Mouse (Mus musculus) naive thymus-derived CD4-positive, alpha-beta T cell, adult 2 months (primary cell): Measurements from ENCODE around the gene Tmem30c.

Experiments used
- DNase-seq: peaks from one replicate; pipeline ENCODE4 v3.0.0-alpha.2; 2011; ENCODE audit warnings: low read depth

Gene Tmem30c

GRCm38 (mm10) chr16:57295216-57295934 is 2.7 kb upstream of the Tmem30c start:
- no peak for DNase-seq

DNA sequence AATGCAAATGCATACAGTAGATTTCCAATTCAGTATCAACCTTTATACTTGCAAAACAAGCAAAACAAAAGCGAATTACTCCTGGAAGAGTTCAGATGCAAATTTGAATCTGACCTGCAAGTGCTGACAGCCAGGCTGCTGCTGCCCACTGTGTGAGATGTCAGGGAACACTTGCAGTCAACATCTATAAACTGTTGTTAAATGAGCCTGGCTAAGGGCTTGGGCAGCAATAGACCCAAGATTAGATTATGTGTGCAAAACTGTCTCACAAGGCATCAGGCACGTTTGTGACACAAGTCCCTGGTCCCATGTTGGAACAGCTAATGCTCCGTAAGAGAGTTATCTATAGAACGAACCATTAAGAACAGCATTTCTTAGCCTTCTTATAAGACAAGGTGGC is 369 bp downstream of the Tmem30c start:
- DNase-seq: no peak

DNA sequence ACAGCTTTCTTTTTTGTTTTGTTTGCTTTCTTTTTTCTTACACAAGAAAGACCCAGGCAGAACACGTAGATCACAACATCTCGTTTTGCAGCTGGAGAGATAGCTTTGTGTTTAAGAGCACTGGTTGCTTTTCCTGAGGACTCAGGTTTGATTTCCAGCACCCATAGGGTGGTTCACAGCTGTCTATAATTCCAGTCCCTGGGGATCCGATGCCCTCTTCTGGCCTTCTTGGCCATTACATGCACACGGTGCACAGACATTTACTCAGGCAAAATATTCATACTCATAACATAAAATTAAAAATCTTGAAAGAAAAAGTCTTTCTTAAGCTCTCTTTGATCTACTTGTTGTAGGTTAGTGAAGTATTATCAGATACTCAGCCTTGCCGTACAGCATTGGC is 969 bp downstream of the Tmem30c start:
- DNase-seq: no peak

DNA sequence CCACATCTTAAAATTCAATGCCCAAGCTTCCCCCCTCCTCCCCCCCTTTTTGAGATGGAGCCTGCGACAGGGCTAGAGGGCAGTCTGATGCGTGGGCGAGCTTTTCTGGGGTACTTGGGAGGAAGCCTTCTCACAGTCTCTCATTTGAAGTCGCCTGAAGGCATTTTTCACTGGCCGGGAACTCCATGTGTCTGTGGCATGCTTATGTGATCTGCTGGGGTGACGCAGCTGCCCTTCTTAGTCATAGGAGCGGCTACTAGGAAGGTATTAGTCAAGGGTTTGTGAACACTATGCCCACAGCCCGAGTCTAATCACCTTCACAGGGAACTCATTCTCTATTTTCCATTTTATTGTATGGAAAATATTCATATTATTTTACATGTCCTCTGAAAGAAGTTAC is 11.2 kb downstream of the Tmem30c start:
- DNase-seq: no peak

DNA sequence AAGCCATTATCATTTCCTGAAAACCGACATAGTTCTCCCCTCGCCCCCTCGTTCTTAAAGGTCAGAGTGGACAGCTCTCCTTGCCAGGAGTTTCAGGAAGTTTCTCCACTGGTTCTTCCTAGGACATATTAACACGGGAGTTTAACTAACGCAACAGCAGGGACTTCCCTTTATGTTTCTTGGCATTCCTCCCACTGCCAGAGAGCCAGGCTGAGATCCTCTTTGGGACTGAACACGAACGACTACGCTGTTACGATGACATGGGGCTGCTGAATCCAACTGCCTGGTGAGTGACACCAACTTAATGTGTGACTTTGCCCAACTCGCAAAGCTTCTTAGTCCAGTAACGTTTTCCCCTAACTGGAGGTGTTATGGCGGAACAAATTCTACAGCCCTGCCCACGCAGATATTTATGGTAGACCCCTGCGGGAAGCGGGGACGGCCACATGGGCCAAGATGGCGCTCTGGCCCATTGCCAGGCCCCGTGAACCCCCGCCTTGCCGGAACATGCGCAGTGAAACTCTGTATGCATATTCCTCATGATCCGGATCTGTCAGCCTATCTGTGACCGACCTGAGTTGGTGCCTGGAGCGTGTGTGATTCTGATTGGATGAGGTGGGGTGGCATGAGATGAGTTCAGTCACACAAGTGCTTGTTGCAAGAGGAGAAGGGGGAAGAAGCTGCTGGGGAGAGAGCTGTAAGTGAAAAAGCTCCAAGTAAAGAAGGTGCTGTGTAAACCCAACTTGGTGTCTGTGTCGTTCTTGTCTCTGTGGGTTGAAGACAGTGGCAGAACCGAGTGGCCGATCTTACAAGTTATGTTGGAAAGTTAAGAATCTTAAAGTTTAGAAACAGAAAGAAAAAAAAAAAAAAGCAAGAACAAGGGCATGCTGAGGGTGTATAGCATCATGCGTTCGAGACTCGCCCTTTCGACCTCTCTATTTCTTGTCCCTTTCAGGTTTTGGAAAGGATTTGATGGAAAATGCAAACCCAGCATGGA is 12.1 kb downstream of the Tmem30c start:
- DNase-seq: no peak

DNA sequence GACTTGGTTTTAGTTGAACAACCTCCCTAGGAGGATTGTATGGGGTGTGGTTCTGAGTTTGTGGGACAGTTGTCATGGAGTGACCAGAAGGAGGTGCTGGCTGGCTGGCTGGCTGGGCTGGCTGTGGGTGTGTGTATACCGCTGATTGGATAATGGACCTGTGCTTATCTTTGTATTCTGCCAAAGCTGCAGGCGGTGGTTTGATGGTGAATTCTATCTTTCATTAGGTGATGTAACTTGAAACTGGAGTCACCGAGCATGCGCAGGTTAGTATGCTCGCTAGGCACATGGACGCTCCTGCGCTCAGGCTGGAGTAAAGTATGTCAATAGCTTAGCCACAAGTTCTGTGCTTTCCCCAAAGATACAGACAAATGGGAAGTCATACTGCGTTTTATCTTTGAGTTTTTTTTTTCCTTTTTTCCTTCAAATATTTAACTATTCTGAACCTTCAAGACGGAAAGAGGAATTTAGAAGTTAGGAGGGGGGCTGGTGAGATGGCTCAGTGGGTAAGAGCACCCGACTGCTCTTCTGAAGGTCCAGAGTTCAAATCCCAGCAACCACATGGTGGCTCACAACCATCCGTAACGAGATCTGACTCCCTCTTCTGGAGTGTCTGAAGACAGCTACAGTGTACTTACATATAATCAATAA is 13.6 kb downstream of the Tmem30c start:
- no peak for DNase-seq

DNA sequence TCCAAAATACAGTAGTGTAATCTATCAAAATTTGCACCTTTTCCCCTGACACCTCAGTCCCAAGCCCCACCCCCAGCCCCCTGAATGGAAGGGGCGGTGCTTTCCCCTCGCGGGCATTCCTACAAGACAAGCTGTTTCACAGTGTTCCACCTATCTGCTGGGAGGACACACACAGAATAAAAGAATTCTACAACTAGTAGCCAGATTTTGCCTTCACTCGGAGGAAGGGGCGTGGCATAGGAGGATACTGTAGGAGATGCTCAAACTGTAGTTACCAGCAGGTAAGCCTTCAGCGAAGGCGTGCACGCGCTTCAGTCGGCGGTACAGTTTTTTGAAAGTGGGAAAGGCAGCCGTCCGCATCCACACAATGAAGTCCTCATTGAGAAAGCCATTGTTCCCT is 22.9 kb downstream of the Tmem30c start:
- no peak for DNase-seq

- DNase-seq: no peak
These were observed 24.4 kb downstream of the Tmem30c start for GRCm38 (mm10) chr16:57268058-57268841.

- no peak for DNase-seq
These were observed 25.6 kb downstream of the Tmem30c start for GRCm38 (mm10) chr16:57267068-57267467.

DNA sequence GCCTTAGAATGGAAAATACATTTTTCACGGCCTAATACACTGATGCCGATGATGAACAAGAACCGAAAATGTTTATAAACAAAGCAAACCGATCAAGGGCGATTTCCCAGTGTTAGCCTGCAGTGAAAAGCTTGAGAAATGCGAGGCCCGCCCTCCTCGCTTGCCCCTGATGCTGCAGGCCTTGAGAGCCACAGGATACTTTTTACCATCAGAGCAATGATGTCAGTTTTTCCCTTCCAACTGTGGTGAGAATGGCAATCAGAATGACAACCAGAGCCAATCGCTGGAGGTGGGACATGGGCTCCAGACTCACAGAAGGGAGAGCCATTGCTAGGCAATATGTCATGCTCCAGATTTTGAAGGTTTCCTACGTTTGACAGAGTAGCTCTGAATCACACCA is 32.5 kb downstream of the Tmem30c start:
- no peak for DNase-seq

DNA sequence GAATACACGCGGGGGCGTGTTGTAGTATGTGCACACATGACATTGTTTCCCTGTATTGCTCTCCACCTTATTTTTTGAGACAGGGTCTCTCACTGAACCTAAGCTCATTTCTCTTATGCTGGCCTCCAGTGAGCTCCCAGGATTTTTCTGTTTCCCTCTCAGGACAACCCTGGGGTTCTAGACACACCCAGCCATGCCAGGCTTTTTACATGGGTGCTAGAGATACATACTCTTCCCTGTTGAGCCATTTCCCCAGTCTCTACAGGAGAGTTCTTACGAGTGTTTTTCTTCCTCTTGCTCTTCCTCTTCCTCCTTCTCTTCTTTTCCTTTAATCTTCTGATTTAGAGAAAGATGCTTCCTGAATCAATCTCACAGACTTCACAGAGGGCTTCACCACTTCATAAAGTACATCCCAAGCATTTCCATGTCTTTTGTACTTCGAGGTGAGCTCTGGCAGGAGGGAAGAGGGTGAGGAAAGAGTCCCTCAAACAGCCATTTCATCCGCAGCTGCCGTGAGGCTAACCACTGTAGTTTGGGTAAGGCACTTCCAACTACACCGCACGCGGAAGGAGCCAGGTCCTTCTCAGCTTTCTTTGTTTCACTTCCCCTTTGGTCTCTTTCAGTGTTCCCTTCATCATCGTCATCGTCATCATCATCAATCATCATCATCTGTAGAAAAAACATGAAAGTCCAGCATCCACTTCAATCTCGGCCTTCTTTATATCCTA is 33.1 kb downstream of the Tmem30c start:
- no peak for DNase-seq

DNA sequence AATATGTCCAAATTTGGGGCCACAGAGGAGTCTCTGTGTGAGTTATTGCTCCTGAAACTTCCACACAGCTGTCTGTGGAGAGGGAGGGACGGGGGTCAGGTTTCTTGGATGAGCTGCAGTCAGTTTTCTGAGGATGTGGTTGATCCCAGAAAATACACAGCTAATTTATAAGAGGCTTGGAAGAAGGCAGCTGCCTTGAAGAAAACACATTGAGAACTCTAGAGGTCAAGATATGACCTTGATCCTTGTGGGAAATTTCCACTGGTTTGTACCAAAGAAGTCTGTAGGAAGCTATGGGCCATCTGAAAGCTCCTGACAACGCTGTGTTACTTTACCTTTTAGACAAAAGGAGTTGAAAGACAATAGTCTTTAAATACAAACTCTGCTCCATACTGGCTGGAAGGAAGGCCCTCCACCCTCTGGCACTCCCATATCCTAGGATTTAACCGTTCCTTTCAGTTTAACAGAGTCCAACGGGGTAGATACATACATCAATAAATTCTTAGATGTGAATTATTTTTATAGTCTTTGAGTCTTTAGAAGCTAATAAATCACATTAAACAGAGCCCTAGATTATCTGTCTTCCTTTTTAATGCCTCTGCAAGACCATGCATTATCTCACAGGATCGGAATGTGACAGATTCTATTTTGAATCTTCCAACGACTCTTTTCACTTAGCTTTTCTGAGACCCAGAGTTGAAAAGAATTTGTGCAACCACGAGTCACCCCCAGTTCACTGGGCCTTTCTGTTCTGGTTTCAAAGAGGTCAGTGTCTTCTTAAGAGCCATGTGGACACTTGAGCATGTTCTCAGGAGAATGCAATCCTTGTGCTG is 40.9 kb downstream of the Tmem30c start:
- DNase-seq: no peak

GRCm38 (mm10) chr16:57250991-57251390 is 41.7 kb downstream of the Tmem30c start:
- no peak for DNase-seq

GRCm38 (mm10) chr16:57247464-57247863 is 45.2 kb downstream of the Tmem30c start:
- DNase-seq: no peak

DNA sequence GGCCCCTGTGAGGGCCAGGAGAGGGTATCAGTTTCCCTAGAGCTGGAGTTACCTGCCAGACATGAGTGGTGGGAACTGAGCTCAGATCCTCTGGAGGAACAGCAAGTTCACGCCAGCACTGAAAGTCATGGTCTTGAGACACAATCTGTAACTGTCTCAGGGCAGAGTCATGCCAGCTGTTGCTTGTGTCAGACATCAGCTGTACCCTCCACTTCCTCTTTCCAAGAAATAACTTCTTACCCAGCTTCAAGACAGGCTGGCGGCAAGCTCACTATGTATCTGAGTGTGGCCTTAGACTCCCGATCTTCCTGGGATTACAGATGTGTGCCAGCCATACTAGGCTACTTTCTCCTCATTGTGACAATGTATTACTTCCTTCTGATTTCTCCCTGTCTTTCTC is 46.1 kb downstream of the Tmem30c start:
- DNase-seq: peak; percentile 16

DNA sequence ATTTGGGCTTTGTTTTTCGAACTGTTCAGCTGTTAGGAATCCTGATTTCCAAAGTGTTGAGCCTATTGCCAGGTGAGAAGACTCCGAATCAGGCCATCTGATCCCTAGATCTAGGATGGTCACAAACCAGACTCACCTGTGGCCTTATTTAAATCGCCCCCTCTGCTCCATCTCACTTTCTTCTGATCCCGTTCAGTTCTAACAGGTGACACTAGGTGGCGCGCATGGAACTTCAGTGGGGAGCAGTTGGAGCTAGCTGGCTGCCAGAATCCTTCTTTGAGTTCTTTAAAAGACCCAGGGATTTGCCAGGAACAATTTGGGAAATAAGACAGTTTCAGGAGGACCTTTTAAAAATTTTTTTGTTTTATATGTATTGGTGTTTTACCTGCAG is 48.8 kb downstream of the Tmem30c start:
- DNase-seq: peak; percentile 84

DNA sequence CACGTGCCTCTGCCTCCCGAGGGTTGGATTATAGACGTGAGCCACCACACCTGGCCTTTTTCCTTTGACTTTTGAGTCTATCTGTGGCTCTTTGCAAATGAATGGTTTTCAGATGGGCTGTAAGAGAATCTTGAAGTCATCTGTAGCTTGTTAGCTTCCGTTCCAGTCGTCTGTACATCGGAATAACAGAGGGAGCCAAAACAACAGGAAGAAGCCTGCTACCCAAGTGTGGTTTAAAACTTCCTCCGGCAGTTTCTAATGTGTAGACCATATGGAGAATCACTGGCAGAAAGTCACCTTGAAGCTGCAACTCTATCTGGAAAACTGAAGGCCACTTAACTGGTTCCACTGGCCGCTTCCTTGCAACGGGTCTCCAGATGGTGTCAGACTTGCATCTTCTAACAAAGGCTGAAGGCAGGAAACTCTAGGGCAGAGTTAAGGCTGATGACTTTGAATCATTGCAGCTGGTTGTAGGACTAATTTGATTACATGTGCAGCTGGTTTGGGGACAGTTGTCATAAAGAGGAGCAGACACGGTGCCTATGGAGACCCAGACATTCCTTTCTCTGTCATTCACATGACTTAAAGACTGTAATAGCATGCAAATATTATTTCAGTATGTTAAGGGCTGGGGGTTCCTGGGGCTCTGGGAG is 49.3 kb downstream of the Tmem30c start:
- peak; percentile 66 for DNase-seq

- DNase-seq: peak; percentile 14
These were observed 49.8 kb downstream of the Tmem30c start for GRCm38 (mm10) chr16:57242857-57243204.

DNA sequence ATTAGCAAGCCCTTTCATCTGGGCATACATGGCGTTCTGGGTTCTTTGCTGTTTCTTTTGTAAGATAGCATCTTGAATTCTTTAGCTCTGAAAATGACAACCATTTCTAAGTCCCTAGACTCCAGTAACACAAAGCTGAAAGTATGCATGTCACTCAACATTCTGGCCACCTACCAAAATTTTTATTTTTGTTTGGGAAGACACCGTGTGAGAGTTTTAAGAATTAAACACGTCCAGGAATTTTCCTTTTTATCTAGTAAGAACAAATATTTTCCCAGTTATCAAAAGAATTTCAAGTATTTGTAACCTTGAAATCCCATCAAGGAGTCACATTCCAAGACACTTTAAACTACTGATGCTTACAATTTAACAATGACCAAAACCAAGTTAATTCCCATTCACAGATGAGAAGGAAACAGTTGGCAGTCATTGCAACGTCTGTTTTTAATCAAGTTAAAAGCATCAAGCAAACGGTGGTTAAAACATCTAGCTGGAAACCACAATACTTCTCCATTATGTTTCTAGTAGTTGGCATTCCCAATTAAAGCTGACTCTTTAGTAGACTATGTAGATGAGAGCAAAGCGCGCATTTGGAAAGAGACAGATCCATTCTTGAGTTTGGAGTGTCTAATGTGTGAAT is 56.7 kb downstream of the Tmem30c start:
- no peak for DNase-seq
